Mouse (Mus musculus): ENCODE results near the gene Hist1h2bb.

DNA sequence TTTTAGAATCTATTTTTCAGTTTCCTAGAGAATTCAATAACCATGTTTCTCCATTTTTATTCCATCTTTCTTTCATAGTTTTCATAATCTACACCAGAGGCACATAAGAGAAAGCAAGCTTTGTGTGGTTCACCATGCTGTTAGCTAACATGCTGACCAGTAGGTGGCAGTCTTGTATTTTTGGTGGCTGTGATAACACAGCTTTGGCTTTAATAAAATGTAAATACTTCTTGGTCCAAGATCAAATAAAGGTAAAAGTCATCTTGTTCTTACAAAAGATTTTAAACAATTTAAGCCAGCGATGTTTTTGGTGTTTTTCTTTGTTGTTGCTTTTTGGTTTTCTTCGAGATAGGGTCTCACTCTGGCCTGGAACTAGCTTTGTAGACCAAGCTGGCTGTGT lies 46.0 kb downstream of the Hist1h2bb start:
- TF ChIP-seq GATA1 (IDR thresholded peaks at IDR 0.05; ENCODE audit: borderline replicate concordance, low read length) (no peak), FLI1 (IDR thresholded peaks at IDR 0.05; ENCODE audit: low read length) (no peak)

All from megakaryocyte, embryonic 14.5 days (primary cell).